7 mouse cellular contexts compared by ENCODE assay signal in the genomic region with DNA sequence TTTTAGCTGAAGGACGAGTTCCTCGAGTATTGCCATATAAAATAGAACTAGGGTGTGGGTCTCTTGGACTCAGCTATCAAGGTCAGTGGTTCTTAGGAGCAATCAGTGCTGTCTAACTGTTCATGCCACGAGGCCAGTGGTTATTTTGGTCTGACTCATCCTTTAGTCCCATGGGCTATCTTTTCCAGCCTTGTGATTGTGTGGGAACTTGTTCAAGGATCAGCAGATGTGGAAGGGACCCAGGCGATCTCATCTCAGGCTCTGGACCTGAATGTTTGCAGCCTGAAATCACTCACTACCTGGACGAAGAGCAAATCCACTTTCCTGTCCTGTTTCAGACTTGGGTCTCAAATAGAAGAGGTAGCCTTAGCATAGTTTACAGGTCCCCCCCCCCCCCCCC. TPM values are rescaled to one million over a fixed set of nuclear protein-coding genes. Genes with fewer than 3 reads are reported as not detected.
DNase-seq lines count a peak whose midpoint lies in the region; ATAC-seq lines count a peak whose summit lies in the region.

No protein-coding gene starts in this region.

- peak; percentile 63 for DNase-seq in ovary, adult 18-20 months (ENCODE audit: low spot score)
- DNase-seq in ovary, postnatal 14 days (ENCODE audit: low spot score) = no peak
- peak; percentile 52 to 63 for DNase-seq in heart, postnatal 10 days
- no peak for DNase-seq in cerebellum, adult 9-10 months

- no peaks in the 10 kb centered on the region for H3K9me3 ChIP-seq in embryonic facial prominence, embryonic 12.5 days
- no peaks in the 10 kb centered on the region for H3K9me3 ChIP-seq in midbrain, embryonic 12.5 days

- H3K4me3 ChIP-seq in embryonic facial prominence, embryonic 12.5 days = peak overlapping the region; percentile 44
- peak overlapping the region; percentile 67 for H3K4me3 ChIP-seq in midbrain, embryonic 12.5 days

- H3K4me2 ChIP-seq in embryonic facial prominence, embryonic 12.5 days (replicated peaks) = peak overlapping the region; percentile 60
- H3K4me2 ChIP-seq in midbrain, embryonic 12.5 days (replicated peaks) = peak overlapping the region; percentile 67

- ATAC-seq in embryonic facial prominence, embryonic 12.5 days (ENCODE audit: insufficient number of reproducible peaks, insufficient read depth, low FRiP score, low TSS enrichment) = no peak
- ATAC-seq in midbrain, embryonic 12.5 days (ENCODE audit: low FRiP score, low read depth) = no peak
- ATAC-seq in megakaryocyte-erythroid progenitor cell, adult 5-6 weeks (replicated peaks; ENCODE audit: low FRiP score, low TSS enrichment, poor library complexity, severe bottlenecking) = no peak

- no peaks in the 10 kb centered on the region for H3K4me1 ChIP-seq in embryonic facial prominence, embryonic 12.5 days
- peaks cover 5% of the 10 kb centered on the region for H3K4me1 ChIP-seq in midbrain, embryonic 12.5 days

- H3K9ac ChIP-seq in embryonic facial prominence, embryonic 12.5 days = peak overlapping the region; percentile 53
- peak overlapping the region; percentile 66 for H3K9ac ChIP-seq in midbrain, embryonic 12.5 days (replicated peaks)

- peaks cover 3% of the 10 kb centered on the region; the same call in 1 of the 2 replicates for H3K36me3 ChIP-seq in embryonic facial prominence, embryonic 12.5 days
- H3K36me3 ChIP-seq in midbrain, embryonic 12.5 days = 0 out of 2 replicates have a peak, but pooled peaks cover 4% of the 10 kb centered on the region

- no peaks in the 10 kb centered on the region for H3K27me3 ChIP-seq in embryonic facial prominence, embryonic 12.5 days
- peaks cover 11% of the 10 kb centered on the region; the same call in 1 of the 2 replicates for H3K27me3 ChIP-seq in midbrain, embryonic 12.5 days

- H3K27ac ChIP-seq in embryonic facial prominence, embryonic 12.5 days = peak overlapping the region; percentile 92
- H3K27ac ChIP-seq in midbrain, embryonic 12.5 days (replicated peaks) = peak overlapping the region; percentile 96

- WGBS in embryonic facial prominence, embryonic 12.5 days = 66% methylated on average over 5 of the region's 5 CpGs
- WGBS in midbrain, embryonic 12.5 days = 76% methylated on average over 5 of the region's 5 CpGs

- intact Hi-C loops in heart, postnatal 10 days (cut with DNase I) = no loop called here

RNA-seq across cellular contexts. Expression of a gene that starts 34.9 kb away (rescaled TPM):
- 16.9 and 17.7 TPM in 2 replicates for polyA plus RNA-seq in embryonic facial prominence, embryonic 12.5 days (2016; fragmentation: Nextera tagmentation; extraction: Ambion mirVana)
- total RNA-seq in heart, postnatal 10 days (2021) = 100 to 1,000 TPM; 121 to 133 TPM
- 15.1 and 17.6 TPM in 2 replicates for polyA plus RNA-seq in midbrain, embryonic 12.5 days (2016; fragmentation: Nextera tagmentation; extraction: Ambion mirVana)
- 91.9 and 97.4 TPM in 2 replicates for total RNA-seq in megakaryocyte-erythroid progenitor cell, adult 5-6 weeks (2014; fragmentation: Nextera tagmentation)
- 19.7 and 50.5 TPM in 2 replicates for total RNA-seq in megakaryocyte-erythroid progenitor cell, adult 5-6 weeks (2017)

Comparison
In these comparisons a context has a peak if more than half of its experiments do, and no peak if none do; other contexts are left out.
1. DNase-seq: peak in ovary, adult 18-20 months (single experiment) and heart, postnatal 10 days (2 of 2); none in ovary, postnatal 14 days (single experiment) and cerebellum, adult 9-10 months (single experiment).